Mouse (Mus musculus) ES-Bruce4 (cell line): ENCODE measurements around the gene Otub2.

Experiments
- CTCF ChIP-seq: IDR thresholded peaks from one replicate; pipeline ENCODE4 v1.8.1; 2011; ENCODE audit warnings: low read depth, low read length
- EP300 ChIP-seq: IDR thresholded peaks from 2 replicates; pipeline ENCODE4 v1.6.1; 2011; ENCODE audit warnings: low read depth, low read length; ENCODE audit not compliant: insufficient read depth
- POLR2A ChIP-seq: IDR thresholded peaks from one replicate; pipeline ENCODE4 v1.8.1; 2011; ENCODE audit warnings: low read length; ENCODE audit not compliant: insufficient read depth

DNA sequence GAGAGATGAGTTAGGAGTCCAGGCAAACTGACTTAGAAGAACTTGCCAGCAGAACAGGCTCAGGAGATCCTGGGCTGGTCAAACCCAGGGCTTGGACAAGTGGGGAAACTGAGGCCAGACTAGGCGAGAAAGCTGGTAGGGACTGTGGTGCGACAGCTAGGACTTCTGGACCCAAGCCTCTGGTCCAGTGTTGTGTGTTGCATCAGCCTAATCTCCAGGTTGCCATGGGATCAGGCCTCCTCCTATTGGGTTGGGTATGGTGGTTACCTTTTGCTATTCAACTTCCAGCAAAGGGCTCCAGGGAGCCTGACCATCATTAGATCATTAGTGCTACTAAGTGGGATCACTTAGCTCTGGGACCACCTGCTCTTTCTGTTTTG is 856 bp downstream of the Otub2 start:
- TF ChIP-seq CTCF (no peak), POLR2A (no peak), EP300 (no peak)
